Mouse (Mus musculus): Measurements from ENCODE around the gene Tubgcp6.

GRCm38 (mm10) chr15:89150041-89150390 lies 27.1 kb upstream of the Tubgcp6 start:
- TF ChIP-seq CTCF (IDR thresholded peaks at IDR 0.05; ENCODE audit: low read depth, low read length) (no peak), EP300 (IDR thresholded peaks at IDR 0.05; ENCODE audit: insufficient read depth, low read depth, low read length) (no peak), POLR2A (IDR thresholded peaks at IDR 0.05; ENCODE audit: insufficient read depth, low read length) (no peak)

Measured in ES-Bruce4 (cell line).